ENCODE assay signal across 12 mouse cellular contexts in the genomic region with DNA sequence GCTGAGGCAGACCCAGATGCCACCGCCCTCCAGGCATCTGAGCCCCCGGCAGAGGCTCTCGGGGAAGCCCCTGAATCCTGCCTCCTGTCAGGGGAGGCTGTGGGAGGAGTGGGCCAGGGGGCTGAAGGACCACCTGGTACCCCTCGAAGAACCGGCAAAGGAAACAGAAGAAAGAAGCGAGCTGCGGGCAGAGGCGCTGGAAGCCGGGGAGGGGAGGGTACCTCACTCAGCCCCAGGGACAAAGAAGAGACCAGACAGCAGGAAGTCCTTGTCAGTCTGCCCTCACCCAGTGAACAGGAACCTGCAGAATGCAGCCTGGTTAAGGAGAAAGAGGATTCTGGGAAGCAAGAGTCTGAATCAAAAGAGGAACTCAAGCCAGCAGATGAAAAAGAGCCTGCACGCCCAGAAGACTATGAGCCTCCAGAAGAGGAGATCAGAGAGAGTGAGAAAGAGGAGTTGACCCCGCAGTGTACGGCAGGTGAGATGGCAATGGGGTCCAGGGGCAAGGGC. TPM values are rescaled to one million over a fixed set of nuclear protein-coding genes. Genes with fewer than 3 reads are reported as not detected.
DNase-seq lines count a peak whose midpoint lies in the region; ATAC-seq and TF ChIP-seq lines count a peak whose summit lies in the region.
"Had no signal": no experiment of that assay in that cellular context is flagged by ENCODE, and none has a peak within 500 bp of the region (broad histone marks: within the 10 kb centered on the region; RNA-seq: fewer than 3 reads in every experiment).

No protein-coding gene starts in this region.

- H3K4me1 ChIP-seq in heart, adult 2 months (ENCODE audit: control insufficient read depth, insufficient read depth, low read length): no peaks in the 10 kb centered on the region
- H3K4me1 ChIP-seq in heart, embryonic 10.5 days: peaks cover 14% of the 10 kb centered on the region
- peaks cover 13% of the 10 kb centered on the region for H3K4me1 ChIP-seq in hindbrain, embryonic 14.5 days (replicated peaks; ENCODE audit: control insufficient read depth, insufficient read depth, low read length)
- peaks cover 11% of the 10 kb centered on the region for H3K4me1 ChIP-seq in stomach, embryonic 16.5 days (ENCODE audit: control insufficient read depth, insufficient read depth, low read length)

- H3K79me2 ChIP-seq in heart, adult 2 months (replicated peaks; ENCODE audit: control insufficient read depth, insufficient read depth, low read length): no peaks in the 10 kb centered on the region

- no peak overlapping the region for H3K9ac ChIP-seq in heart, adult 2 months (ENCODE audit: low read depth, low read length)
- H3K9ac ChIP-seq in hindbrain, embryonic 14.5 days: peak overlapping the region; percentile 44
- peak overlapping the region; percentile 31; the same call in 1 of the 2 replicates for H3K9ac ChIP-seq in stomach, embryonic 16.5 days (ENCODE audit: low read length)

- H3K9me3 ChIP-seq in heart, embryonic 10.5 days: no peaks in the 10 kb centered on the region
- no peaks in the 10 kb centered on the region for H3K9me3 ChIP-seq in hindbrain, embryonic 14.5 days (ENCODE audit: control insufficient read depth, low read length)
- H3K9me3 ChIP-seq in stomach, embryonic 16.5 days (replicated peaks; ENCODE audit: control insufficient read depth, low read length): no peaks in the 10 kb centered on the region

- peak in 1 of 2 experiments; percentile 19 for DNase-seq in heart, adult 2 months
- no peak for DNase-seq in heart, embryonic 10.5 days (ENCODE audit: low spot score)
- peak; percentile 28 to 36 for DNase-seq in right cerebral cortex, postnatal 10 days (ENCODE audit: low spot score in 2 of 2)
- no peak for DNase-seq in right cerebral cortex, postnatal 14 days
- no peak for DNase-seq in hindbrain, embryonic 14.5 days (ENCODE audit: low spot score)
- no peak for DNase-seq in urinary bladder, adult 18-20 months (ENCODE audit: low spot score in 2 of 2)
- no peak for DNase-seq in embryo, embryonic 10 days (ENCODE audit: low spot score)
- DNase-seq: cerebellum, adult 11 months; gastrocnemius, postnatal 25 days had no signal

- H3K4me3 ChIP-seq in heart, adult 2 months: no peak overlapping the region
- H3K4me3 ChIP-seq in heart, embryonic 10.5 days: no peak overlapping the region
- no peak overlapping the region for H3K4me3 ChIP-seq in hindbrain, embryonic 14.5 days (replicated peaks; ENCODE audit: low read length)
- H3K4me3 ChIP-seq in stomach, embryonic 16.5 days (replicated peaks; ENCODE audit: low read length): no peak overlapping the region

- intact Hi-C loops in heart, adult 2 months (cut with DNase I): no loop called here

- no peaks in the 10 kb centered on the region for H3K36me3 ChIP-seq in heart, adult 2 months (ENCODE audit: control insufficient read depth, insufficient read depth, low read length)
- peaks cover 70% of the 10 kb centered on the region for H3K36me3 ChIP-seq in heart, embryonic 10.5 days
- H3K36me3 ChIP-seq in hindbrain, embryonic 14.5 days (replicated peaks; ENCODE audit: control insufficient read depth, insufficient read depth): peaks cover 69% of the 10 kb centered on the region
- peaks cover 37% of the 10 kb centered on the region for H3K36me3 ChIP-seq in stomach, embryonic 16.5 days (ENCODE audit: control insufficient read depth, insufficient read depth, low read length)

- peak overlapping the region; percentile 26 for H3K27ac ChIP-seq in heart, adult 2 months
- no peak overlapping the region for H3K27ac ChIP-seq in heart, embryonic 10.5 days
- no peak overlapping the region for H3K27ac ChIP-seq in hindbrain, embryonic 14.5 days
- H3K27ac ChIP-seq in stomach, embryonic 16.5 days (ENCODE audit: low read length): no peak overlapping the region

- H3K27me3 ChIP-seq in heart, adult 2 months (ENCODE audit: control insufficient read depth, insufficient read depth, low read length): no peaks in the 10 kb centered on the region
- 0 out of 2 replicates have a peak, but pooled peaks cover 11% of the 10 kb centered on the region for H3K27me3 ChIP-seq in heart, embryonic 10.5 days (ENCODE audit: insufficient read depth, poor library complexity, severe bottlenecking)
- H3K27me3 ChIP-seq in hindbrain, embryonic 14.5 days (ENCODE audit: control insufficient read depth, insufficient read depth, low read length): no peaks in the 10 kb centered on the region
- H3K27me3 ChIP-seq in stomach, embryonic 16.5 days (ENCODE audit: control insufficient read depth, insufficient read depth, low read length): no peaks in the 10 kb centered on the region

- 72% methylated on average over 12 of the region's 12 CpGs for WGBS in heart, adult 2 months
- 66% methylated on average over 12 of the region's 12 CpGs for WGBS in heart, embryonic 10.5 days
- WGBS in hindbrain, embryonic 14.5 days: 54% methylated on average over 12 of the region's 12 CpGs
- 66% methylated on average over 12 of the region's 12 CpGs for WGBS in stomach, embryonic 16.5 days

- no peak for TF ChIP-seq POLR2A in heart, adult 2 months (IDR thresholded peaks at IDR 0.05; ENCODE audit: insufficient read depth, low read depth, low read length)

- no peak for TF ChIP-seq EP300 in heart, adult 2 months (IDR thresholded peaks at IDR 0.05; ENCODE audit: insufficient read depth, low read depth, low read length)

- H3K4me2 ChIP-seq in hindbrain, embryonic 14.5 days (replicated peaks): no peak overlapping the region
- no peak overlapping the region for H3K4me2 ChIP-seq in stomach, embryonic 16.5 days (ENCODE audit: low read depth, low read length)

- no peak for TF ChIP-seq CTCF in heart, adult 2 months (IDR thresholded peaks at IDR 0.05)

- ATAC-seq in hindbrain, embryonic 14.5 days (ENCODE audit: low FRiP score): no peak
- ATAC-seq in stomach, embryonic 16.5 days (ENCODE audit: insufficient read depth, low FRiP score): no peak
- ATAC-seq: inflammation-experienced regulatory T-cells, adult 6 months had no signal

RNA-seq across cellular contexts. Expression of gene Arhgef40, which starts 5.0 kb away (rescaled TPM):
- 10 to 100 TPM; 27.2 to 27.8 TPM for total RNA-seq in heart, adult 2 months (2021)
- 42.6 and 49.0 TPM in 2 replicates for polyA plus RNA-seq in heart, adult 2 months (2012; rRNA removed)
- polyA plus RNA-seq in heart, embryonic 10.5 days (2016; fragmentation: Nextera tagmentation; extraction: Ambion mirVana): 72.3 and 86.4 TPM in 2 replicates
- 67.2 and 68.8 TPM in 2 replicates for polyA plus RNA-seq in hindbrain, embryonic 14.5 days (2014; fragmentation: Nextera tagmentation; extraction: Ambion mirVana)
- 81.9 and 92.6 TPM in 2 replicates for polyA plus RNA-seq in stomach, embryonic 16.5 days (2015; fragmentation: Nextera tagmentation; extraction: Ambion mirVana)

RNA-seq across cellular contexts. Expression of gene Tmem253, which starts 25.9 kb away (rescaled TPM):
- 1 to 10 TPM; 2.2 to 4.2 TPM for total RNA-seq in heart, adult 2 months (2021)
- 2.8 and 3.8 TPM in 2 replicates for polyA plus RNA-seq in heart, adult 2 months (2012; rRNA removed)
- 0.27 and 0.57 TPM in 2 replicates for polyA plus RNA-seq in heart, embryonic 10.5 days (2016; fragmentation: Nextera tagmentation; extraction: Ambion mirVana)
- 0.29 and 0.37 TPM in 2 replicates for polyA plus RNA-seq in hindbrain, embryonic 14.5 days (2014; fragmentation: Nextera tagmentation; extraction: Ambion mirVana)
- polyA plus RNA-seq in stomach, embryonic 16.5 days (2015; fragmentation: Nextera tagmentation; extraction: Ambion mirVana): 8.0 and 12.8 TPM in 2 replicates

RNA-seq across cellular contexts. Expression of gene Zfp219, which starts 31.0 kb away (rescaled TPM):
- 10 to 100 TPM; 26.8 to 30.0 TPM for total RNA-seq in heart, adult 2 months (2021)
- 38.6 and 42.0 TPM in 2 replicates for polyA plus RNA-seq in heart, adult 2 months (2012; rRNA removed)
- 21.5 and 31.1 TPM in 2 replicates for polyA plus RNA-seq in heart, embryonic 10.5 days (2016; fragmentation: Nextera tagmentation; extraction: Ambion mirVana)
- polyA plus RNA-seq in hindbrain, embryonic 14.5 days (2014; fragmentation: Nextera tagmentation; extraction: Ambion mirVana): 26.4 and 28.7 TPM in 2 replicates
- polyA plus RNA-seq in stomach, embryonic 16.5 days (2015; fragmentation: Nextera tagmentation; extraction: Ambion mirVana): 23.1 and 24.4 TPM in 2 replicates

RNA-seq across cellular contexts. Expression of gene Olfr221, which starts 52.7 kb away (rescaled TPM):
- not detected for total RNA-seq in heart, adult 2 months (2021)
- not detected in 2 replicates for polyA plus RNA-seq in heart, adult 2 months (2012; rRNA removed)
- polyA plus RNA-seq in heart, embryonic 10.5 days (2016; fragmentation: Nextera tagmentation; extraction: Ambion mirVana): not detected in 2 replicates
- not detected in 2 replicates for polyA plus RNA-seq in hindbrain, embryonic 14.5 days (2014; fragmentation: Nextera tagmentation; extraction: Ambion mirVana)
- polyA plus RNA-seq in stomach, embryonic 16.5 days (2015; fragmentation: Nextera tagmentation; extraction: Ambion mirVana): not detected in 2 replicates
- total RNA-seq: gastrocnemius, postnatal 25 days had no signal
- polyA plus RNA-seq: C2C12; inflammation-experienced regulatory T-cells, adult 6 months had no signal

Comparison
In these comparisons a context has a peak if more than half of its experiments do, and no peak if none do; other contexts are left out.
1. DNase-seq: peak in right cerebral cortex, postnatal 10 days (2 of 2); none in heart, embryonic 10.5 days (single experiment), right cerebral cortex, postnatal 14 days (single experiment), hindbrain, embryonic 14.5 days (single experiment), urinary bladder, adult 18-20 months (0 of 2) and embryo, embryonic 10 days (single experiment).